Mouse (Mus musculus) cerebellum, adult (tissue): Measurements from ENCODE around the gene Sult1a1.
A peak's percentile ranks its signal among the peaks of the same experiment; 100 is the strongest.
"Not testable (repeated sequence)": the region's sequence is repeated elsewhere in the genome, so short reads cannot be mapped to it uniquely, and the experiment has no call there.

ENCODE experiments used
- ATAC-seq: cut with Nextera tagmentation; 2 replicates; pipeline ENCODE4 v1.9.2; 2017; ENCODE audit warnings: mild to moderate bottlenecking, moderate library complexity, mixed read lengths; ENCODE audit not compliant: insufficient number of reproducible peaks, low FRiP score, low TSS enrichment

Sult1a1 gene

GRCm38 (mm10) chr7:126670152-126670551, 6.1 kb downstream of the Sult1a1 start:
- ATAC-seq = no peak

GRCm38 (mm10) chr7:126668452-126668851, 7.8 kb downstream of the Sult1a1 start:
- ATAC-seq = no peak

- ATAC-seq = no peak
Observed at GRCm38 (mm10) chr7:126667495-126668090, 8.6 kb downstream of the Sult1a1 start.

- ATAC-seq = no peak
Observed at GRCm38 (mm10) chr7:126665269-126665668, 11.0 kb downstream of the Sult1a1 start.

- ATAC-seq = no peak
Observed at GRCm38 (mm10) chr7:126663646-126664045, 12.6 kb downstream of the Sult1a1 start.

- no peak for ATAC-seq
Observed at GRCm38 (mm10) chr7:126659771-126660170, 16.5 kb downstream of the Sult1a1 start.

GRCm38 (mm10) chr7:126657522-126657921, 18.7 kb downstream of the Sult1a1 start:
- no peak for ATAC-seq

- no peak for ATAC-seq
Observed at GRCm38 (mm10) chr7:126655695-126656094, 20.5 kb downstream of the Sult1a1 start.

- no peak for ATAC-seq
Observed at GRCm38 (mm10) chr7:126653991-126654390, 22.2 kb downstream of the Sult1a1 start.

- ATAC-seq = no peak
Observed at GRCm38 (mm10) chr7:126650852-126651251, 25.4 kb downstream of the Sult1a1 start.

- ATAC-seq = peak; percentile 93
Observed at GRCm38 (mm10) chr7:126649231-126650051, 26.8 kb downstream of the Sult1a1 start, which contains the start of gene Sgf29. TSS of gene Sgf29 (plus strand) at chr7:126649309.

GRCm38 (mm10) chr7:126648486-126648885, 27.7 kb downstream of the Sult1a1 start:
- no peak; the same call in 1 of the 2 replicates for ATAC-seq

GRCm38 (mm10) chr7:126645708-126646107, 30.5 kb downstream of the Sult1a1 start:
- ATAC-seq = no peak

GRCm38 (mm10) chr7:126644914-126645313, 31.3 kb downstream of the Sult1a1 start:
- ATAC-seq = no peak

- no peak for ATAC-seq
Observed at GRCm38 (mm10) chr7:126644345-126644744, 31.9 kb downstream of the Sult1a1 start.

GRCm38 (mm10) chr7:126643244-126643617, 33.0 kb downstream of the Sult1a1 start:
- not testable (repeated sequence) for ATAC-seq

GRCm38 (mm10) chr7:126642545-126643243, 33.5 kb downstream of the Sult1a1 start:
- no peak for ATAC-seq

- no peak for ATAC-seq
Observed at GRCm38 (mm10) chr7:126636733-126637520, 39.3 kb downstream of the Sult1a1 start.

GRCm38 (mm10) chr7:126635375-126635774, 40.9 kb downstream of the Sult1a1 start:
- no peak for ATAC-seq

- ATAC-seq = no peak
Observed at GRCm38 (mm10) chr7:126632478-126632877, 43.8 kb downstream of the Sult1a1 start.
